Mouse (Mus musculus): ENCODE measurements around the gene Poc1a.

Poc1a gene

DNA sequence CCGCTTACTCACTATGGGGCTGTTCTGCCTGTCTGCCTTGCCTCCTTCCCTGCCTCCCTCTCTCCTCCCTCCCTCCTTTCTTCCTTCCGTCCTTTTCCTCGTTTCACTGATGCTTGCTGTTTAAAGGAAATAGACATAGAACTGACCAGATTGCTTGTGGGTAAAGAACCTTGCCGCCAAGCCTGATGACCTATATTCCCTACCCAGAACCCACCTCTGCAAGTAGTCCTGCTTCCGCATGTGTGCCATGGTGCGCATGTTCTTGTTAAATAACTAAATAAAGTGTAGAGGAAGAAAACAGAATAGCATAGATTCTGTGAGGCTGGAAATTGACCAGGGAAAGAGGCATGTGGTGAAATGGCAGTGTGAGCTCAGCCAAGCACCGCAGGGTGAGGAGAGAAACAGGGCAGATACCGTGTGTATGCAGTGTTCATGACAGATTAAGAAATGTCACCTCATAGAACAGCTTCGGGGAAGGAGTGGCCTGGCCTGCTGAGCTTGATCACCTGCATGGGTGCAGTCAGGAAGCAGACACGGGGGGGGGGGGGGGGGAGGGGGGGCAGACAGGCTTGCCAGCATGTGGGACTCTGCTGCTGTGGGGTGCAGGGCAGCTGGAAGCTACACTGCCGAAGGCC is 20.7 kb downstream of the Poc1a start:
- DNase-seq (ENCODE audit: low spot score) = no peak

DNA sequence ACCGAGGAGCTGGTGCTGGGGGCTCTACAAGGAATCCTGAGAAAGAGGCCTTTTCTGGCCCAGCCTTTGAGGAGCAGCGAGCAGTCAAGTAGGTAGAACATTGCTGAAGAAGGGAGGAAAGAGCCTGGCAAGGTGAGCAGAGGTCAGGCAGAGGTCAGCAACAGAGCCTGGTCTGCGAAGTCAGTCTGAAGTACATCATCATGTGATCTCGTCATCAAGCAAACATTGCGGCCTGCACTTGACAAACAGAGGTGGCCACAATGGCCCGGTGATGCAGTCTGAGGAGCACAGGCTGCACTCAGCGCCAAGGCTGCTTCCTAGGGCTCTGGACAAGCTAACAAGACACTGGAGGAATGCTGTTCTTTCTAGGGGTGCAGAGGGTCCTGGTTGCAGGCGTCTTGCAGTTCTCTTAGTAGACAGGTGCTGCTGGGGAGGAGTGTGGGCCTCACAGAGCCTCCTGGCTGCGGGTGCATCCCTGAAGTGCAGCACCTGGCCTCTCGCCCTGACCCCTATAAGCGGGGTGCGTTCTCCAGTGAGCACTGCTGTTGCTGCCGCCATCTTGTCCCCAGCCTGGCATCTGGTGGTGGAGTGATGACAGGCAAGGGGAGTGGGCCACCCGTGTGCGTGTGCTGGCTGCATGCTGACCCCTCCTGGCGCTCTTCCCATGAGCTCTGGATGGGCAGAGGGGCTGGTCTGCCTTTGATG is 21.7 kb downstream of the Poc1a start:
- no peak for DNase-seq (ENCODE audit: low spot score)

DNA sequence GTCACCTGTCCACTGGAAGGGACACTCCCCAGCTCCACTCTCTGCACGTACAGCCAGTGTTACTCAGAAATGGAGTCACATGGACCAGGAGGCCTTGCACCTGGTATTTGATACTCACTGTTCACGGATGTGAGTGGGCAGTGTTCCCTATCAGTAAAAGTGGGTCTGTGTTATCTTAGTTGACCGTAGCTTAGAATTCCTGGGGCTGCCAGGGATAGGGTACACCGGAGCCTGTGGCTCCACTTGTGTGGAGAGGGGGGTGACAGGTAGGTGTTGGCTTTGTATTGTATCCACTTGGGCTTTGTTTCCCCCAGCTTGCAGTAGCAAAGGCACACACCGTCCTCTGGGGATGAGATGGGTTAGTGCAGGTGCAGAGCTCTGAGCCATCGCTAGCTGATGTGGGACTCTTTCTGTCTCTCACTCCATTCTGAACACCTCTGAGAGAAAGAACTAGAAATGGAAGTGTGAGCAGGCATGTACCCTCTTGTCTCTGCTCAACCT is 22.6 kb downstream of the Poc1a start:
- no peak for DNase-seq (ENCODE audit: low spot score)

DNA sequence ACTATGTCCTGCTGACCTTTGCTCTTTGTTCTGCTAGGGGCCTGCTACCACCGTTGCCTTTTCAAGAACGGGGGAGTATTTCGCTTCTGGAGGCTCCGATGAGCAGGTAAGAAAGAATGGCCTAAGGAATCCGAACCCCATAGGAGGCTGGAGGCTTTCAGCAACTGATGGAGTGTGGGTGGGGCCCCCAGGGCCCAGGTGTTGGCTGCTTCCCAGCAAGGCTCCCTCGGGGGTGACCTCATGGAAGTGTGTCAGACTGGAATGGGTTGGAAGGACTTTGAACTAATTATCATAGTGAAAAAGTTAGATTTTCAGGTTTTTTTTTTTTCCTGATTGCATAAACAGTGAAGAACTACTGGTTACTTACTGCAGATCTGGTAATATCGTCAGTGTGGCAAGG is 24.4 kb downstream of the Poc1a start:
- no peak for DNase-seq (ENCODE audit: low spot score)

DNA sequence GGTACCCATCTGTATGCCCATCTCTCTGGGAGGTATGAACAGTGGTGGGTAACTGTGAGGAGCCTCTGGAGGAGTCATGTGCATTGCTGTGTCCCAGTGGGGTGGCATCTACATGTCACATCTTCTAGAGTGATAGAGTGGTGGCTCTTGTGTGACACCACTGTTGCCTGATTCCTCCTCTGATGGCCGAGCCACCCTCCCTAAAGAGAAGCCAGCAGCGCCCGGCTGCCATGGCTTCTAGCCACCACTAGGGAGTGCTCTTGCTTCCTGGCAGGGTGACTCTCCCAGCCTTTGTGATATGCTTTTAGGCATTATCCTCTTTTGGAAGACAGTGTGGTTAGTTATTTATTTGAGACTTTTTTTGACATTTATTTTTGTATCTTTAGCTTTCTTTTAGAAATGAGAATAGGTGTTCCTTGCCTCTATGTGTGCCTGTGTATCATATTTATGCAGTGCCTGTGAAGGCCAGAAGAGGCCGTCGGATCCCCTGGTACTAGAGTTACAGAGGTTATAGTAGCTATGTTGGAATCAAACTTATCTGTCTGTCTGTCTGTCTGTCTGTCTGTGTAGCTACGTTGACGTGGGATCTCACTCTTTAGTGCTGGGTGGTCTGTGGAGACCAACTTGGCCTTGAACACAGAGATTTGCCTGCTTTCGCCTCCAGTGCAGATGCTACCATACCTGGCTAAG is 25.9 kb downstream of the Poc1a start:
- DNase-seq (ENCODE audit: low spot score) = peak; percentile 63

DNA sequence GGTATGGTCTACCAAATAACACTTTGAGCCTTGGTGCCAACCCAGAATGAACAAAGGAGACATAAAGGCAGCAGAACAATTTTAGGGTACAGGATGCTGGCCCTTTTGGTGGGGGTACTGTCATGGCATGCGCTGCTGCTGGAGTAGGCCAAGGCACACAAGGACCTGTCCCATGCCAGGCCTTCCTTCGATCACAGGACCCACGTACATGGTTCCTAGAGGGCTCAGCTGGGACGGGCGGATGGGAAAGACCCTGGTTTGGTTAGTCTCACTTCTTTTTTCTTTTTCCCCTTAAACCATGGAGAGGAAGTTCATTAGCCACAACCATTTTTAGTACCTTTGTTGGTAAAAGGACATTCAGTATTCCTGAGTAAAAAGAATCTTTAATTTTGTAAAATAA is 27.3 kb downstream of the Poc1a start:
- DNase-seq (ENCODE audit: low spot score) = no peak

DNA sequence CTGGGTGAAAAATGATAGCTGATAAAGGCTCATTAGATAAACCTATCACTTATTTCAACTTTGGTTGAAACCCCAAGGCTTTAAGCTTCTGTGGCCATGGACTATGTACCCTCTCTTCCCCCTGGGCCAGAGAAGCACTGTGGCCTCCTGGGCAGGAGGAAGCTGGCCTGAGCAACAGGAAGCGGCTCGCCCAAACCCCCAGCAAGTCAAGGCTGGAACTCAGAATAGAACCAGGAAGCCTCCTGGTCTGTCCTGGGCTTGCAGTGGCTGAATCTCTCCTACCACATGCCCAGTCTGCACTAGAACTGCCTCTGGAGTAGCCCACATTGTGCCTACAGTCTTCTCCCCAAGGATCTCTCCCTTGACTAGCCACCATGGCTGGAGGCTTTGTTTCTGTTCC is 27.7 kb downstream of the Poc1a start:
- DNase-seq (ENCODE audit: low spot score) = no peak

DNA sequence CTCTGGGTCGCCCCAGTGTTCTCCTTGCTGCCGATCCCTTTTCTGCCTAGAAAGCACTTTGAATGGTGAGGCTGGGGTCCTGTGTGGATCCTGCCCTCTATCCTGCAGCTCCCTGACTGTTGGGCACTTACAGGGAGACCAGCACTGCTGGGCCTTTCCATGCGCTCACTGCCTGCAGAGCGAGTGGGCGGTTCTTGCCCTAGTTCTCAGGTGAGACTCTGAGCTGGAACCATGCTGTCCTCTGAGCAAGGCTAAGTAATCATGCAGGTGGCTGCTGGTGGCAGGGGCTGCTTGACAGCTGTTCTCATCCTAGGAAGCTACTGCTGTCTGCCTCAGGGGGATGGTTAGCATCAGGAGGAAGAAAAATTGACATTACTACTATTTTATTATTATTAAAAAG is 28.1 kb downstream of the Poc1a start:
- no peak for DNase-seq (ENCODE audit: low spot score)

DNA sequence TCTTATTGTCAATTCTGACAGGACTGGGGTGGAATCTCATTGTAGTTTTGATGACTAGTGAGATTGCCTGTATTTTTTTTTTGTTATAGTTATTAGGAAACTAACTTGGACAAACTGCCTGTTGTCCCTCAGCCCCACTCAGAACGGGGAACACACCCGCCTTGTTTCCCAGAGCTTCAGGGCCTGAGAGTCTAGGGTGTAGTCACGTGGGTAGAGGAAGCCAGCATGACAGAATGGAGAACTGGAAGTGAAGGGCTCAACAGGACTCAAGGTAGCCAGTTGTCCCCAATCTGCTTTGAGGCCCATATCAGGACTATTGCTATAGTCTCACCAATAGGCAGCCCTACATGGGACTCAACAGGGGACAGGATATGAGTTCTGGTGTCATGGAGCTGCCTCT is 29.0 kb downstream of the Poc1a start:
- DNase-seq (ENCODE audit: low spot score) = no peak

DNA sequence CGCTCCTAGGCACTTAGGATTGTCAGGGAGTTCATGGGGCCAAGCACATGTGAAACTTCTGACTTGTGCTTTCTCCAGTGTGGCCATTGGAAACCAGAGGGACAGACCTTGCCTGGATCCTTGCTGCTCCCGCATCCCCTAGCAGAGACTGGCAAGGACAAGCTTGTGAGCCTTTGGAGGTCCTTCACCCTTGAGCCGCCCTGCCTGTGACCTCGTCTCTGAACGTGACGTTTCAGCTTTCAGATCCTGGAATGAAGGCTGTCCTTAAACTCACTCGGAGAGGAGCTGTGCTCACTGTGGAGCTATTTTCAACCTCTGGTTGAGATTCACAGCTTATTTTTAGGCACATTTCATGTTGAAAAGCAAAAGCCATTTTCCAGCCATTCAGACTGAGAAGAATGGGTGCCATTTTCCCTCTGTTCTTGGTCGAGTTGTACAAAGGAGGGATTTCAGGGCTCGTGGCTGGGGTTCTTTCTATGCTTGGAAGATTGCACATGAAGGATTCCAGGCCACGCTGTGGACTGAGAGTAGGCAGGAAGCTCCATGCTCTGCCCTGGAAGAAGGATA is 30.8 kb downstream of the Poc1a start:
- no peak for DNase-seq (ENCODE audit: low spot score)

DNA sequence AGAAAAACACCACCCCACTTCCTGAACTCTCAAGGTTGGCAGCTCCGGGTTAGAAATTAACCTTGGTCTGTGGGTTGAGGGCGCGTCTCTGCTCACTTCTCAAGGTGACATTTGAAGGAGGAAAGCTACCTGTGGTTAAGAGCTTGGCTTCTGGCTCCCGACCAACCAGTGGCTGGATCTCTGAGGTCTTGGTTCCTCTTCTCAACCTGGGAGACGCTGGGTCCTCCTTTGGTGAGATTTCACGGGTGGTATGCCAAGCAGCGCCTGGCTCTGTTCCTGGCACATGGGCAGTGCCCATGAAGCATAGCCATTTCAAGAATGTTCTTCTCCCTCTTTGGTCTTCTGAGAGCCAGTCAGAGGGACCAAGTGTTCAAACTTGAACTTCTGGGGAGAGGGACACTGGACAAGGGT is 32.1 kb downstream of the Poc1a start:
- DNase-seq (ENCODE audit: low spot score) = peak; percentile 52

DNA sequence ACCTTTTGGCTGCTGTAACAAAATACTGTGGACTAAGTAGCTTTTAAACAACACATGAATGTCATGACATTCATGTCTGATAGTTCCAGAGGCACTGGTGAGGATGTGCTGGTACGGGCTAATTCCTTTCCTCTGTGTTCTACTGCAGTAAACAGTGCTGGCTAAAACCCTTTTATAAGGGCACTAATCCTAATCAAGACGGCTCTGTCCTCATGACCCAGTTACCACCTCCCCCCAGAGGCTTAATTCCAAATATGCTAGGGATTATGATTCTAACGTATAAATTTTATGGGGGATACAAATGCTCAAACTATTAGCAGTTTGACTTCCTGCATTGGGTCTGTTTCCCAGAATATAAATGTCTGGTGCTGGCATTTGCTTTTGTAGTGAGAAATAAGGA is 33.3 kb downstream of the Poc1a start:
- no peak for DNase-seq (ENCODE audit: low spot score)

DNA sequence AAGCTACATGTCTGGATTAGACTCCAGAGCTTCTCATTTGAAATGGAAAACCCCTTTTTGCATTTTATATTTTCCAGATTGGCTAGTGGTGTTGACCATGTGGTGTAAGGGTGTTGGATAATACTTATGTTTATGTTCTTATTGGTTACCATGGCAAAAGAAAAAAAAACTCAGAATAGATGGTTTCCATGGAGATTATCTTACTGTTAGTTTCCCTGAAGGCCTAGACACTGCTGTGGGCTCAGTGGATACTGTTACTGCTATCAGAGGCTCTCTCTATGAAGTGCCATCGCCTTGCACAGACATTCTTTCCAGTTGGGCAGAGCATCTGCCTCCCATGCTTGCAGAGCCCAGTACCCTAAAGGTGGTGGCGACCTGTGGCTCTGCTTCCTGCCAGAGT is 37.2 kb downstream of the Poc1a start:
- DNase-seq (ENCODE audit: low spot score) = no peak

DNA sequence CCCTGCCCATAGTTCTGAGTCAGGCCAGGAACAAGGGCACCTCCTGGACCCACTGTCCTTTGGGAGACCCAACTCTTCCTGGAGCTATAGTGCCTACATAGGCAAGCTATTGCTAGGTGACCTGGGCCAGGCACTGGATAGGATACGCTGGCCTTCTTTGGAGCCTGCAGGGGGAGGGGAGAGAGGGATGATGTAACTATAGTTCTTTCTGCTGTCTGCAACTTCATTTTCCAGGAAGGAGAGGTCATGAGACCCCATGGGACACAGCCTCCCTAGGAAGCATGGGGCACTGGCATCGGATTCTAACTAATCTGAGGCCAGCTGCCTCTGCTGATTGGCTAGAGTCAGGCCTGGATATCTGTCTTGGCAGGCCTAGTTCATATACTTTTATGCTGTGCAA is 38.2 kb downstream of the Poc1a start:
- DNase-seq (ENCODE audit: low spot score) = no peak

DNA sequence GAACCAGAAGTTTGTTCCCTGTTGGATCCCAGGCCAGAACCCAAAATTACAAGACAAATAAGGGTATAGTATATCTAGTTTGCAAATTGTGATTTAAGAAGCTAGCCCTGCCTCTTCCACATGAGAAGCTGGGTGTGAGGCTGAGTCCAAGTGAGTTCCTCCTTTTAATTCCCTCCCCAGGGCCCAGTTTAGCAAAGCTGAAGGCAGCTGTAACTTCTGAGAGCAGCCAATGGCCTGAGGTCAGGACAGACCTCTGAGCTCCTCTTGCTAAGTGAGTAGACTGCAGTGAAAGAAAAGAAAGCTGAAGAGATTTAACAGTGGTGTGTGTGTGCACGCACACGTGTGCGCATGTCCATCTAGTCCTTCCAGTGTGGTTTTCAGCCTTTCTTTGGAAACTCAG is 41.6 kb downstream of the Poc1a start:
- DNase-seq (ENCODE audit: low spot score) = no peak

DNA sequence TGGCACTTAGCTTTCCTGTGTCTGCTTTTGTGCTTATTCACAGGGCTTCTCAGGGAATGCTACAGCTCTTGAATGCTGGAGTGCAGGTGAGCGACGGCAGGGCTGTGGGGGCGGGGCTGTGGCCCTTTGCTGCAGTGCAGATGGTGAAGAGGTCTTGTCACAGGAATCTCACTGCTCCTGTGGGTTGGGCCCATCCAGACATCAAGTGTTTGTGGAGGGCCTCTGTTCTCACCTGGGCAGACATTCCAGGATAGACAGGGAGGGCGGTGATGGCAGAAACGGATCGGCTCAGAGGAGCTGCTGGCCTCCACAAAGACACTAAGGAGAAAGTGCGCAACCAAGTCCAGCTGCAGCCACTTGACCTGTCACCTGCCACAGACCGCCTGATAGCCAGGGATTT is 45.4 kb downstream of the Poc1a start:
- no peak for DNase-seq (ENCODE audit: low spot score)

DNA sequence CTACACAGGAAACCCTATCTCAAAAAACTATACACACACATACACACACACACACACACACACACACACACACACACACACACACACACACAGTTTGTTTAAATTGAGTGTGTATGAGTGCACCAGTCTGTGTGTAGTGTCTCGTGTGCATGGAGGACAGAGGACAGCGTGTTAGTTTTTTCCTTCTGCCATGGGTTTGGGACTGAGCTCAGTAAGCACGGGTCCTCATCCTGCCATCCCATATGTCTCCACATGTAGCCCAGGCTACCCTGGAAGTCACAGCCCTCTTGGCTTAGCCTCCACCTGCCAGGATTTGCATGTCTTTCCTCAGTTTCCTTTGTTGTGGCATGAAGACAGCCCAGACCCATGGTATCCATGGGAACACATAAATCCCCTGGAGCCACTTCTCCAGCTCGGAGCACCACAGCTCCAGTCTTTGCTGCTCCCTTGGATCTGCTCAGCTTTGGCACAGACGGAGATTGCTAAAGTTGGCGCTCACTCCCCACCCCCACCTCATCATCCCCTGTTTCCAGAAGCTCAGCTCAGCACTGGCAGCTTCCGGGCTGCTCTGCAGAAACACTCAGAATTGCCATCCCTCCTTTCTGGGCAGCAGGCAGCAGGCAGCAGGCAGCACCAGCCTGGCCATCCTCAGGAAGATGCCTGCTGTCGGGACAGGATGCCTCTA is 46.4 kb downstream of the Poc1a start:
- DNase-seq (ENCODE audit: low spot score) = no peak

DNA sequence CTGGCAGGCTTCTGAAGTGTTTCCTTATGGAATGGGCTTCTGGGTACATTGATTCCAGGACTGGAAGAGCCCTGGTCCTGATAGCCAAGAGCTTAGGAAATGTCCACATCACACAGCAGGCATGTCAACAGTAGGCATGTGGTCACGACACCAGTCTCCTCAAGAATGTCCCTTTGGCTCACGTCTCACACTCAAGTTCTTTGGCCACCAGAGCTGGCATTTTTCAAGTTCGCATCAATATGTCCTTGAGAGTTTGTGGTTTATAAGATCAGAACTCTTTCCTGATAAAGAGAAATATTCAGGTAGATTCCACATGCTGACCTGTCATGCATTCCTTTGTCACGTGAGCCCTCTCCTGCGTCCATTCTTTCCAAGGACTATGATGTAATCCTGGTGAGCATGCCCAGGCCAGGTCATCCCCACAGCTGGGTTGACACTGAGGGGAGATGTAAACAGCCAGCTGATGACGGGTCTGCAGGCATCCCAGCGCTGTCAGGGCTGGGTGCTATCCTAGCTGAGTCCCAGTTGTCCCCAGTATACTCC is 47.3 kb downstream of the Poc1a start:
- DNase-seq (ENCODE audit: low spot score) = no peak

DNA sequence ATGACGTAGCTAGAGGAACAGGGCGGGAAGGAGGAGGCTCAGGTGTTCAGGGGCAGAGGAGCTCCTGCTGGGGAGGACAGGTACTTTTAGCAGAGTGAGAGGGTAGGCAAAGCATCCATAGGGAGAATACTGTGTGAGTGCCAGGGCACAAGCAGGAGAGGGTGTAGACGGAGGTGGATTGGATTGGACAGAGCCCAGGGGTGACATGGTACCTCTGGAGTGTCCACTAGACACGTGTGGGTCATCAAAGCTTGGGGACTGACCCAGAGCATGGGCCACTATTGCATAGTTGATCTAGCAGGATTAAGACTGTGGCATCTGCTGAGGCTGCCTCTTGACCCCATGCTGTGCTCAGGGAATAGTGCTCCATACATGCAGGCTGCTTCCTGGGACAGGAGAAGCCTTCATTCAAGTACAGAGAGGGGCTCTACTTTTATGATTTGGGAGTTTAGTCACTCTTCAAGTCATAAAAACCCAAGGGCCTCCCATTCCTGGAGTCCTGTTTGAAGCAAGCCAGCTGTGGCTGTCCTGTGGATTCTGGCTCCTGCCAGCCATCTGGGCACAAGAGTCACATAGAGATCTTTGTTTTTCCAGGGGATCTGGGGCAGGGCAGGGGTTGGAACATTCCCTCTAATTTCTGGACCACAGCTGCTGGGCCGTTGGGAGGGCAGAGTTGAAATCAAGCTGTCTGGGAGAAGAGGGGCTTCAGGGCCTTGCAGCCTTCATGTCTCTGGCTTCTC is 48.1 kb downstream of the Poc1a start:
- no peak for DNase-seq (ENCODE audit: low spot score)

DNA sequence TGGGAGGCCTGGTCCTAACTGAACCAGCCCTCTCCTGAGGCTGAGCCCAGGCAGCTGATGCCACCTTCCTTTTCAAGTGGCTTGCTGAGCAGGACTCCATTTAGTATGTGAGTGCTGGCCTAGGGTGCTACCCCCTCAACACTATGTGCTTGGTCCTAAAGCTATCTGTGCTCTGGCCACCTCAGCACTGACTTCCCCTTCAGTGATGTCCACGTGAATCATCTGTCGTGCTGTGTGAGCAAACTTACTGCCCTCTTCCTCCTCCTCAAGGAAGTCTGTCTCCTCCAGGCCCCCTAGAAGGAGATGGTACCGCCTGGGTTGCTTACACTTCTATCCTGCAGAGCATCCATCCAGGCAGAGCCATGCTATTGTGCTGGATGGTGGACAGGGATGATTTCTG is 51.9 kb downstream of the Poc1a start:
- DNase-seq (ENCODE audit: low spot score) = no peak

DNA sequence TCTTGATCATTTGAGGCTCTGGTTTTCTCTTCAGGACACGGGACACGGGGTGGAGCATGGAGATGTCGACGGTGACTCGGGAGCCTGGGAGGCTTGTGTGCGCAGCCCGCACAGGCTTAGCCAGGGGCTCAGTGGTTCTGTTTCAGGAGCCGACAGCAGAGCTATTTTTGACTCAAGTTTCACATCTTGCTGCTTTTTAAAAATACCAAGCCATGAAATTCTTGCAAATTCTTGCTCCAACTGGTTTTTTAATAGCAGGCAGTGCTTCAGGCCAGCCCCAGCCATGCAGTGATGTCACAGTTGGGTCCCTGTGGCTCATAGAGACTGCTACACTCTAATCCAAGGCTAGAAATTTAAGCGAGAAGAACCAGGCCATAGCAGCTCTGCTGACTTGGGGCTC is 56.8 kb downstream of the Poc1a start:
- no peak for DNase-seq (ENCODE audit: low spot score)

All from T-cell, adult 2 months (primary cell).